Mouse (Mus musculus): ENCODE data around the gene Plekho1.

DNA sequence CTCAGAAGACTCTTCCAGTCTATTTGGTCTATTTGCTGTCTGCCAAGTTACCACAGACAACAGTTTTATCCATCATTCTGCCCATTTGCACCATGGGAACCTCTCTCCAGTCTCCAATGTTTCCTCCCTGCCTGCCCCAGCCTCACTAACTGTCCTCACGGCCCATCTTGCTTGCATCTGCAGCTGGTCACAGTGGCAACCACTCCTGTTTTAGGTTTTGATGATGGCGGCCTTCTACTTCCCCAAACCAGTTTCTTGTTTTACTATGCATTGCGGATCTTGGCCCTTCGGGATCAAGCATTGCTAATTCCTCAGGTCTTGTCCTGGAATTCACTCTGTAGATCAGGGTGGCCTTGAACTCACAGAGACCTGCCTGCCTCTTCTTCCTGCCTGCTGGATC is 13.7 kb downstream of the Plekho1 start:
- TF ChIP-seq POLR2A (IDR thresholded peaks at IDR 0.05; ENCODE audit: insufficient read depth, low read depth, low read length): no peak
- no peak for TF ChIP-seq CTCF (IDR thresholded peaks at IDR 0.05)

Data from heart, adult 2 months (tissue).